Mouse (Mus musculus) adipocyte (in vitro differentiated cells): ENCODE measurements around the gene Ofcc1.

ENCODE experiments used
- DNase-seq: peaks from one replicate; pipeline ENCODE4 v3.0.0-alpha.2; 2016; ENCODE audit warnings: low spot score

The Ofcc1 gene

DNA sequence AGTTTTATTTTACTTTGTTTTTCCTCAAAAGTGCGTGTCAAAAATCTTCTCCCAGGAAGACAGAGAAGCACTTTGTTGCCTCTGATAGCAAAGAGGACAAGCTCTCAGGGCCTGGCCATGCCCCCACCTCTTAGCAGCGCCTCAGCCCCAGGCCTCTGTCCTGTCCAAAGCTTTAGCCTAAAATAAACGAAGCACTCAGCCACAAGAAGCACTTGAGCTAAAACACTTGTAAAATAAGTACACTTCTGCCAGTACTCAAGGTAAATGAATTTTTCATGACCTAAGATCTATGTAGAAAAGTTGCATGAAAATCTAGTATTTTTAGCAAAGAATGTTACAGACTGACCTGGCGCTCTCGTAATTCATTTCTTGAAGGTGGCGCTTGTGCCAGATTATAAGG is 117.4 kb downstream of the Ofcc1 start:
- DNase-seq, result no peak

- no peak for DNase-seq
These were observed 124.9 kb downstream of the Ofcc1 start for GRCm38 (mm10) chr13:40236356-40236755.

- no peak for DNase-seq
These were observed 152.9 kb downstream of the Ofcc1 start for GRCm38 (mm10) chr13:40208314-40208713.

DNA sequence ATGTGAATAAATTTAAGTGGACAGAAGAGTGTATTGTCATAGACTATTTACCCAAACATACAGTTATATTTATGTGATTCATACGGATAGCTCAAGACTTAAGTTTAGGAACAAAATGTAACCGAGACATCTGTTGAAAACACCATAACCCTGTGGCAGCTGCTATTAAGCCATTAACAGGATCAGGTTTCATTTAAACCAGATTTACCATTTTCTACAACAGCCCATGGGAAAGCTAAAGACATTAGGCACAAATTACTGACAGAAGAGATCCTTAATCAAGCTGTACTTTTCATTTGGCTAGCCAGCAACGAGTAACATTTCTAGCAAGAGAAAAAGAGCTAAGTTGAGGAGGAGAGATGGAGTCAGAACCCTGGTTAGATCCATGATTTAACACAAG is 179.5 kb downstream of the Ofcc1 start:
- DNase-seq, result no peak

GRCm38 (mm10) chr13:40171775-40172174 is 189.5 kb downstream of the Ofcc1 start:
- DNase-seq, result no peak

GRCm38 (mm10) chr13:40167871-40168270 is 193.4 kb downstream of the Ofcc1 start:
- no peak for DNase-seq

GRCm38 (mm10) chr13:40155466-40155865 is 205.8 kb downstream of the Ofcc1 start:
- DNase-seq, result no peak

GRCm38 (mm10) chr13:40139906-40140305 is 221.3 kb downstream of the Ofcc1 start:
- no peak for DNase-seq

DNA sequence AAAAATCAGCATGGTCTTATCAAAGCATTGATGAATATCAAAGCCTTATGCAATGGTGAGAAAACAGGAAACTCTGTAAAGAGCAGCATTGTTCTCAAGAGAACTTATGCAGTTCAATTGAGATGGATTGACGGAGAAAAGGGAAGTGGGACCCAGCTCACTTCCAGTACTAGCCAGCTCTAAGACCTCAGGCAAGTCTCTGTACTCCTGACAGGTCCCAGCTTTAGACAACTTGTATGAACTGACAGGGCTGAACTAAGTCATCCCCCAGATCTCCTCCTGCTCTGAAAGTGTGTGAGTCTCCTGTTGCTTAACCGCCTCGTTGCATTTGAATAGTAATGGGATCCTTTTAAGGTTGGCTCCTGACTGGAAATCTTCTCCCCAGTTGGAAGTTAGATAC is 225.2 kb downstream of the Ofcc1 start:
- DNase-seq, result no peak

GRCm38 (mm10) chr13:40135670-40136069 is 225.6 kb downstream of the Ofcc1 start:
- DNase-seq, result no peak

- DNase-seq, result no peak
These were observed 237.4 kb downstream of the Ofcc1 start for GRCm38 (mm10) chr13:40123868-40124267.

DNA sequence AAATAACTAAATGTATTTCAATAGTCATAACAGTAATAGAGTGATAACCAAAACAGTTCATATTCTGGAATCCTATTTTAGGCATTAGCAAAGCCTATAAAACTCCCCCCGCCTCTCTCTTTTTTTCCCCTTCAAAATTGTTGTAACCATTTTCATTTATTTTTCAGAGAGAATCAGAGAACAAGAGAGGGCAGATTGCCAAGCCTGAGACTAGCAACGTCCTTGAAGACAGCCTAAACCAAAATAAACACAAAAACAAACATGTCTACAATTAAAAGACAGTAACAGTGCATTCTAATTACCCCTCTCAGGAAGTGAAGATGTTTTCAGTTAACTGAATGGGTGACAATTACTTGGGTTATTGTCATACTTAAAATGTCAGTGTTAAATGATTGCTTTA is 248.9 kb downstream of the Ofcc1 start:
- DNase-seq, result no peak

- DNase-seq, result no peak
These were observed 285.0 kb downstream of the Ofcc1 start for GRCm38 (mm10) chr13:40076236-40076635.

- no peak for DNase-seq
These were observed 286.3 kb downstream of the Ofcc1 start for GRCm38 (mm10) chr13:40074850-40075416.

DNA sequence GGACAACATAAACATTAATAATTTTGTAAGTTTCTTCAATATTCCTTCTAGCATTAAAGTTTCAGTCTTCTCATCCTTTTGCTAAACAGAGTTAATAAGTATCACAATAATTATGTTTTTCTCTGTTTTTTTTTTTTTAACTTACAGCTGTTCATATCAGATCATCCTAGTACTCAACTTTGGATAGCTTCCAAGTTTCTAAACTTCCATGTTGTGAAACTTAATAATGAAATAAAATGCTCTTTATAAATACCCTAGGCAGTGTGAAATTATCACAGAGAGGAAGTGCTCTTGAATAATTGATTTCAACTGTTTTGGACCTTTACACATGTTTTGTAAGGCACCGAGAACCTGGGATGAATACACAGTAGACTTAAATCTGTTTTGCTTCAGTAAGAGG is 291.2 kb downstream of the Ofcc1 start:
- DNase-seq, result no peak

GRCm38 (mm10) chr13:40061281-40061680 is 300.0 kb downstream of the Ofcc1 start:
- DNase-seq, result peak; percentile 24

GRCm38 (mm10) chr13:40037881-40038280 is 323.4 kb downstream of the Ofcc1 start:
- no peak for DNase-seq

GRCm38 (mm10) chr13:40036981-40037765 is 324.1 kb downstream of the Ofcc1 start:
- no peak for DNase-seq

- no peak for DNase-seq
These were observed 331.8 kb downstream of the Ofcc1 start for GRCm38 (mm10) chr13:40029426-40029825.

- no peak for DNase-seq
These were observed 332.4 kb downstream of the Ofcc1 start for GRCm38 (mm10) chr13:40028827-40029226.

GRCm38 (mm10) chr13:40025816-40026215 is 335.4 kb downstream of the Ofcc1 start:
- no peak for DNase-seq

DNA sequence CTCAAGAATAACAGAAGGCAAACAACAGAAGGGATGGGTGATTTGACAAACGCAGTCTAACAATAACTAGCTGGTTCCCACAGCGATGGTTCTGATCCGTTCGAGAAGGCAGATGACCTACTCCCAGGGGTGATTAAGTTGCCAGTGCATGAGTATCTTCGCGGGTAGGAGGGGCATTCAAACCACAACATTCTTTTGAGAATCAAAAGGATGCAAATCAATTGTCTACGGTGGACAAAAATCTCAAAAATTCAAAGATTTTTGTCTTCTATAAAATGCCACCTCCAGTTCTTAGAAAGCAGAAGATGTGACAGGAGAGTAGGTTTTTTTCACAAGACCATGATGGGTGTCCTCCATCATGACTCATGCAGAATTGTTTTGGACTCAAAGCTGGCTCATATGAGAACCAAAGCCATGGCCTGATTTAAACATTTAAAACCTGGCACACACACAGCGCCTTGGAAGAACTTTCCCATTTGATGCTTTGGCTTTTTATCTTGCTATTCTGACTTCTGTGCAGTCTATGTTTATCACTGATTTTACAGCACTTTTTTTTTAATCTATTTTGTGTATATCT is 338.0 kb downstream of the Ofcc1 start:
- DNase-seq, result no peak

GRCm38 (mm10) chr13:40022609-40023008 is 338.6 kb downstream of the Ofcc1 start:
- DNase-seq, result no peak

- DNase-seq, result no peak
These were observed 361.0 kb downstream of the Ofcc1 start for GRCm38 (mm10) chr13:40000236-40000635.
